Comparison of ENCODE assay signal across 24 mouse cellular contexts in the genomic region with DNA sequence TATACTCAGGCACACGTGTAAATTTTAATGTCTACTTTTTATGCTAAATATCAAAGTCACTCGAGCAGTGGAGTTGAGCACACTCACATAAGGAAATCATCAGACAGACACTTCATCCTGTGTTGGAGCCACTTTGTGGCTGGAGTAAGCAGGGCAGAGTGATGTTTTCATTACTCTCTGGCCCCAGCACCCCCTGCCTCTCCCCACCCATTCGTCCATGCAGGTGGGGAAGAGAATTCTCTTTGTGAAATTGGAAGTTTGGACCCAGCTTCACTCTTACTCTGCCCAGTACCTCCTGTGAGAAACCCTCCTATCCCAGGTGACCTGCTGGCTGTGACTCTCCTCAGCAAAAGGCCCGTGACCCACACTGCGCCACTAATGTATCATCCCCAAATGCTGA. TPM values are rescaled to one million over a fixed set of nuclear protein-coding genes. Genes with fewer than 3 reads are reported as not detected.
"Had no signal": no experiment of that assay in that cellular context is flagged by ENCODE, and none has a peak within 500 bp of the region (broad histone marks: within the 10 kb centered on the region; RNA-seq: fewer than 3 reads in every experiment).

No protein-coding gene starts in this region.

- DNase-seq: forebrain, postnatal 0 days; gastrocnemius, postnatal 14 days; gastrocnemius, postnatal 36 days; heart, adult 18-20 months; kidney, adult 11 months; kidney, adult 2 months; kidney, adult 9 months; kidney, postnatal 14 days; kidney, postnatal 36 days; layer of hippocampus, adult 9-11 months; layer of hippocampus, postnatal 36 days; left cerebral cortex, postnatal 4 days had no signal

- H3K4me3 ChIP-seq: heart, embryonic 13.5 days; heart, embryonic 15.5 days; hindbrain, embryonic 13.5 days; hindbrain, embryonic 15.5 days; kidney, embryonic 15.5 days; limb, embryonic 12.5 days; liver, embryonic 12.5 days had no signal

- H3K27ac ChIP-seq: heart, embryonic 13.5 days; hindbrain, embryonic 13.5 days; hindbrain, embryonic 15.5 days; hindbrain, postnatal 0 days; kidney, embryonic 15.5 days; kidney, postnatal 0 days; limb, embryonic 12.5 days; liver, embryonic 12.5 days; liver, embryonic 14.5 days had no signal

RNA-seq across cellular contexts. Expression of a gene that starts 4.2 kb away (rescaled TPM):
- total RNA-seq: hematopoietic stem cell, adult 5-6 weeks; liver, adult 2 months had no signal

RNA-seq across cellular contexts. Expression of a gene that starts 24.9 kb away (rescaled TPM):
- total RNA-seq: hematopoietic stem cell, adult 5-6 weeks had no signal

RNA-seq across cellular contexts. Expression of a gene that starts 47.9 kb away (rescaled TPM):
- total RNA-seq: hematopoietic stem cell, adult 5-6 weeks had no signal
